Mouse (Mus musculus) heart, embryonic 13.5 days (tissue): ENCODE measurements around the gene Edn1. TPM values are rescaled to one million over a fixed set of nuclear protein-coding genes. Genes with fewer than 3 reads are reported as not detected.

ENCODE experiments used
- ATAC-seq: fragments of 200-750 bp; cut with Nextera tagmentation; 2 replicates; pipeline ENCODE4 v1.8.0; 2017; ENCODE audit warnings: moderate TSS enrichment; ENCODE audit not compliant: insufficient number of reproducible peaks, low FRiP score, low TSS enrichment; ENCODE audit errors: extremely low read depth
- H3K27ac ChIP-seq: fragments of 300-500 bp; sonication (generic); replicated peaks from 2 replicates; pipeline ENCODE4 v1.5.1; 2015; ENCODE audit warnings: moderate library complexity, mild to moderate bottlenecking, inconsistent platforms
- H3K27me3 ChIP-seq: fragments of 300-500 bp; sonication (generic); replicated peaks from 2 replicates; pipeline ENCODE4 v1.6.1; 2015; ENCODE audit warnings: mild to moderate bottlenecking, inconsistent platforms
- H3K36me3 ChIP-seq: fragments of 300-500 bp; sonication (generic); 2 replicates; pipeline ENCODE4 v1.6.1; 2015; ENCODE audit warnings: mild to moderate bottlenecking, inconsistent platforms
- H3K4me1 ChIP-seq: fragments of 300-500 bp; sonication (generic); 2 replicates; pipeline ENCODE4 v1.6.1; 2015; ENCODE audit warnings: inconsistent platforms
- H3K4me2 ChIP-seq: fragments of 300-500 bp; sonication (generic); 2 replicates; pipeline ENCODE4 v1.6.1; 2015; ENCODE audit warnings: inconsistent platforms, mild to moderate bottlenecking, moderate library complexity
- H3K4me3 ChIP-seq: fragments of 300-500 bp; sonication (generic); 2 replicates; pipeline ENCODE4 v1.5.1; 2015; ENCODE audit warnings: moderate library complexity, mild to moderate bottlenecking, inconsistent platforms
- H3K9ac ChIP-seq: fragments of 300-500 bp; sonication (generic); 2 replicates; pipeline ENCODE4 v1.6.1; 2015; ENCODE audit warnings: inconsistent platforms, mild to moderate bottlenecking, moderate library complexity
- H3K9me3 ChIP-seq: fragments of 300-500 bp; sonication (generic); 2 replicates; pipeline ENCODE4 v1.6.1; 2016; ENCODE audit warnings: inconsistent platforms
- WGBS: fragments of 180-500 bp; shearing (Covaris S2); methylation state at CpG from one replicate; pipeline ENCODE4 v1.1.7; 2015; ENCODE audit warnings: mixed read lengths; 5-methylcytosine and 5-hydroxymethylcytosine counted together
- polyA plus RNA-seq: library from polyadenylated mRNA; unstranded; fragments of >200 nt; fragmentation: Nextera tagmentation; extraction: Ambion mirVana; gene quantifications from 2 replicates; pipeline ENCODE4 v1.2.1, GENCODE M21; 2015

The Edn1 gene
- 7.1 TPM in 2 replicates for polyA plus RNA-seq

GRCm38 (mm10) chr13:42301161-42301721, at the start of gene Edn1:
Edn1 (plus strand) TSS chr13:42301476.
- Histone ChIP-seq H3K4me1 (peaks cover 51% of the 10 kb centered on the region), H3K27me3 (no peaks in the 10 kb centered on the region), H3K36me3 (peaks cover 23% of the 10 kb centered on the region), H3K9ac (peak within 1 kb of the TSS; percentile 85), H3K4me2 (peak within 1 kb of the TSS; percentile 74), H3K9me3 (no peaks in the 10 kb centered on the region), H3K4me3 (peak within 1 kb of the TSS; percentile 64), H3K27ac (peak within 1 kb of the TSS; percentile 80)
- under 1% methylated on average over 26 of the region's 26 CpGs for WGBS
- peak; percentile 60; the same call in 1 of the 2 replicates for ATAC-seq

- Histone ChIP-seq H3K9me3 (no peaks in the 10 kb centered on the region; the same call in 1 of the 2 replicates), H3K4me1 (peaks cover 8% of the 10 kb centered on the region), H3K36me3 (no peaks in the 10 kb centered on the region), H3K4me3 (no peak overlapping the region), H3K9ac (no peak overlapping the region), H3K27ac (no peak overlapping the region), H3K4me2 (no peak overlapping the region), H3K27me3 (no peaks in the 10 kb centered on the region)
- no peak for ATAC-seq
- WGBS, result 73% methylated on average over 5 of the region's 5 CpGs
These were observed 47.5 kb upstream of the Edn1 start for GRCm38 (mm10) chr13:42253821-42254220.

- WGBS, result 67% methylated on average over 1 of the region's 1 CpGs
- Histone ChIP-seq H3K27ac (no peak overlapping the region), H3K27me3 (no peaks in the 10 kb centered on the region), H3K4me2 (no peak overlapping the region), H3K9ac (no peak overlapping the region), H3K4me1 (peaks cover 13% of the 10 kb centered on the region), H3K36me3 (no peaks in the 10 kb centered on the region), H3K4me3 (no peak overlapping the region), H3K9me3 (no peaks in the 10 kb centered on the region; the same call in 1 of the 2 replicates)
- no peak for ATAC-seq
These were observed 46.2 kb upstream of the Edn1 start for GRCm38 (mm10) chr13:42255105-42255504.

GRCm38 (mm10) chr13:42258422-42258821, 42.9 kb upstream of the Edn1 start:
- H3K9me3 ChIP-seq, result no peaks in the 10 kb centered on the region; the same call in 1 of the 2 replicates
- peaks cover 13% of the 10 kb centered on the region for H3K4me1 ChIP-seq
- no peak overlapping the region for H3K4me3 ChIP-seq
- H3K27me3 ChIP-seq, result no peaks in the 10 kb centered on the region
- peak overlapping the region; percentile 8; the same call in 1 of the 2 replicates for H3K4me2 ChIP-seq
- H3K9ac ChIP-seq, result no peak overlapping the region
- WGBS, result 15% methylated on average over 5 of the region's 5 CpGs
- peak overlapping the region; percentile 90 for H3K27ac ChIP-seq
- H3K36me3 ChIP-seq, result no peaks in the 10 kb centered on the region
- peak; percentile 71; the same call in 1 of the 2 replicates for ATAC-seq

GRCm38 (mm10) chr13:42260667-42261066, 40.6 kb upstream of the Edn1 start:
- Histone ChIP-seq H3K36me3 (no peaks in the 10 kb centered on the region), H3K27me3 (no peaks in the 10 kb centered on the region), H3K9ac (no peak overlapping the region), H3K4me2 (no peak overlapping the region), H3K4me1 (peaks cover 13% of the 10 kb centered on the region), H3K4me3 (no peak overlapping the region), H3K9me3 (no peaks in the 10 kb centered on the region), H3K27ac (no peak overlapping the region)
- 86% methylated on average over 6 of the region's 6 CpGs for WGBS
- ATAC-seq, result no peak

- no peaks in the 10 kb centered on the region for H3K9me3 ChIP-seq
- H3K4me2 ChIP-seq, result no peak overlapping the region
- H3K4me3 ChIP-seq, result no peak overlapping the region
- no peak for ATAC-seq
- H3K27me3 ChIP-seq, result no peaks in the 10 kb centered on the region
- H3K9ac ChIP-seq, result no peak overlapping the region
- 84% methylated on average over 9 of the region's 9 CpGs for WGBS
- 0 out of 2 replicates have a peak, but pooled peaks cover 3% of the 10 kb centered on the region for H3K4me1 ChIP-seq
- no peaks in the 10 kb centered on the region for H3K36me3 ChIP-seq
- no peak overlapping the region for H3K27ac ChIP-seq
These were observed 31.2 kb upstream of the Edn1 start for GRCm38 (mm10) chr13:42270051-42270450.

GRCm38 (mm10) chr13:42276774-42277454, 24.4 kb upstream of the Edn1 start:
- Histone ChIP-seq H3K4me1 (peaks cover 22% of the 10 kb centered on the region), H3K4me3 (no peak overlapping the region), H3K9ac (no peak overlapping the region), H3K27me3 (no peaks in the 10 kb centered on the region), H3K4me2 (0 out of 2 replicates have a peak overlapping the region, but pooled peaks have one; percentile 7), H3K9me3 (no peaks in the 10 kb centered on the region), H3K36me3 (no peaks in the 10 kb centered on the region), H3K27ac (peak overlapping the region; percentile 67)
- no peak for ATAC-seq
- 53% methylated on average over 9 of the region's 9 CpGs for WGBS

- Histone ChIP-seq H3K9ac (no peak overlapping the region), H3K27ac (peak overlapping the region; percentile 67), H3K36me3 (no peaks in the 10 kb centered on the region), H3K4me2 (no peak overlapping the region), H3K27me3 (no peaks in the 10 kb centered on the region), H3K4me1 (peaks cover 22% of the 10 kb centered on the region), H3K4me3 (no peak overlapping the region), H3K9me3 (no peaks in the 10 kb centered on the region)
- WGBS, result 81% methylated on average over 2 of the region's 2 CpGs
- no peak for ATAC-seq
These were observed 23.5 kb upstream of the Edn1 start for GRCm38 (mm10) chr13:42277751-42278150.

GRCm38 (mm10) chr13:42285896-42286295, 15.4 kb upstream of the Edn1 start:
- H3K4me2 ChIP-seq, result no peak overlapping the region
- H3K9ac ChIP-seq, result no peak overlapping the region
- no peaks in the 10 kb centered on the region for H3K36me3 ChIP-seq
- WGBS, result 44% methylated on average over 3 of the region's 3 CpGs
- H3K4me1 ChIP-seq, result peaks cover 16% of the 10 kb centered on the region; the same call in 1 of the 2 replicates
- no peak overlapping the region for H3K4me3 ChIP-seq
- no peaks in the 10 kb centered on the region for H3K27me3 ChIP-seq
- H3K9me3 ChIP-seq, result no peaks in the 10 kb centered on the region
- no peak overlapping the region for H3K27ac ChIP-seq
- ATAC-seq, result no peak

GRCm38 (mm10) chr13:42286768-42287167, 14.5 kb upstream of the Edn1 start:
- no peaks in the 10 kb centered on the region for H3K27me3 ChIP-seq
- H3K9ac ChIP-seq, result no peak overlapping the region
- no peak for ATAC-seq
- H3K27ac ChIP-seq, result no peak overlapping the region
- no peaks in the 10 kb centered on the region for H3K36me3 ChIP-seq
- peaks cover 16% of the 10 kb centered on the region for H3K4me1 ChIP-seq
- H3K4me2 ChIP-seq, result no peak overlapping the region
- no peaks in the 10 kb centered on the region for H3K9me3 ChIP-seq
- H3K4me3 ChIP-seq, result no peak overlapping the region
- WGBS, result 67% methylated on average over 4 of the region's 4 CpGs

GRCm38 (mm10) chr13:42292593-42292992, 8.7 kb upstream of the Edn1 start:
- H3K27me3 ChIP-seq, result no peaks in the 10 kb centered on the region
- H3K4me3 ChIP-seq, result no peak overlapping the region
- no peak for ATAC-seq
- 53% methylated on average over 5 of the region's 5 CpGs for WGBS
- H3K4me1 ChIP-seq, result peaks cover 27% of the 10 kb centered on the region
- H3K4me2 ChIP-seq, result peak overlapping the region; percentile 50
- peak overlapping the region; percentile 70 for H3K27ac ChIP-seq
- H3K9me3 ChIP-seq, result no peaks in the 10 kb centered on the region
- 0 out of 2 replicates have a peak overlapping the region, but pooled peaks have one; percentile 28 for H3K9ac ChIP-seq
- H3K36me3 ChIP-seq, result no peaks in the 10 kb centered on the region
